Mouse (Mus musculus) cerebellum, adult 11-12 months (tissue): Measurements from ENCODE around the gene Tmc3.

Source experiments
- DNase-seq: peaks from one replicate; pipeline ENCODE4 v3.0.0; 2022

The Tmc3 gene

DNA sequence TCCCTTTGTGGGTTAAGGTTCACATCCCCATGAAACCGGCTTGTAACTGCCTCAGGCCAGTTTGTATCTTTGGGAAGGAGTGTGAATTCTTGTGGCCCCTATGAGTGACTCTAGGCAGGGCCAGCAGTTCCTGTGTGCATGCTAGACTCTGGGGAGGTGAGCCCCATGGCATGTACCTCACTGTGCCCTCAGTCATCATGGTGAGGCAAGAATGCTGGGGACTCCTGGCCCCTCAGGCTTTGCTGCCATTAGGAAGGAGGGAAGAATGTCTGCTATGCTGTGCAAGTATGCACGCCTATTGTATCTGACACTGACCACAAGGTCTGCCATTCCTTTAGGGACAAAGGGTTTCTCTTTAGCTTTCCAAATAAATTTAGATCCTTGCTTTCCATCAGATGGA is 56.4 kb downstream of the Tmc3 start:
- DNase-seq: no peak

DNA sequence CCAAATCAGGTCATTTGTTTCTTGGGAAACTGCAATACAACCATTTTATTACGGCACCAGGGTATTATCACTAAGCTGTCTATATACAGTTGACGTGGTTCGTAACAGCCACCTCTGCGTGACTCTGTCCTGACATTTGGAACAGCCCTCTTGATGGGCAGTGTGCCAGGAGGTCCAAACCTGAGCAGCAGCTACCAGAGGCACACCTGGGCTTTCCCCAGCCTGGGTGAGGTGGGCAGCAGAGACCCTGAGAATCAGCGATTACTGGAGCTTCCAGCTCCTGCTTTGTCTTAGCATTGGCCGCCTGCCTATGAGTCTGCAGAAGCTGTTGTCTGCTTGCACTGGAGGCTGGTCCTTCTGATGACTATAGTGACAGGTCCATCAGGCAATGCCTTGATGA is 58.9 kb downstream of the Tmc3 start:
- DNase-seq: no peak

GRCm38 (mm10) chr7:83644761-83645160 is 60.0 kb downstream of the Tmc3 start:
- DNase-seq: no peak

- no peak for DNase-seq
Measured at GRCm38 (mm10) chr7:83645476-83645875, 60.7 kb downstream of the Tmc3 start.

GRCm38 (mm10) chr7:83648807-83649206 is 64.1 kb downstream of the Tmc3 start:
- no peak for DNase-seq

- DNase-seq: no peak
Measured at GRCm38 (mm10) chr7:83650638-83651037, 65.9 kb downstream of the Tmc3 start.

DNA sequence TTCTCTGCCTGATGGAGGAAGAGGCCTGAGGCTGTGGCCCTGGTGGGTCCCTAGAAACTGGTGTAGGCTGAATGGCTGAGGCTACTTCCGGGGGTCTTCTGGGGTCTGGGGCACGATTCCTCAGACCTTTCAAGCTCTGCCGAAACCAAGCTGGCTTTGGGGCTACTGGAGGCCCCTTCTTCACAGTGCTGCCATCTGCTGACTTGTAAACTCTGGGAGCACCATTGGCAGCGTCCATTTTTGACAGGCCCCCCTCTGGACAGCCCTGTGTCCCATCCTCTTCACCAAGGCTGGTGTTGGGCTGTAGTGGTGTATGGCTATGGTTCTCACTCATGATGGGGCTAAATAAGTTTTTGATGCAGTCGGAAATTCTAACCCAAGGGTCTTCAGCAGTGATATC is 67.8 kb downstream of the Tmc3 start:
- no peak for DNase-seq

DNA sequence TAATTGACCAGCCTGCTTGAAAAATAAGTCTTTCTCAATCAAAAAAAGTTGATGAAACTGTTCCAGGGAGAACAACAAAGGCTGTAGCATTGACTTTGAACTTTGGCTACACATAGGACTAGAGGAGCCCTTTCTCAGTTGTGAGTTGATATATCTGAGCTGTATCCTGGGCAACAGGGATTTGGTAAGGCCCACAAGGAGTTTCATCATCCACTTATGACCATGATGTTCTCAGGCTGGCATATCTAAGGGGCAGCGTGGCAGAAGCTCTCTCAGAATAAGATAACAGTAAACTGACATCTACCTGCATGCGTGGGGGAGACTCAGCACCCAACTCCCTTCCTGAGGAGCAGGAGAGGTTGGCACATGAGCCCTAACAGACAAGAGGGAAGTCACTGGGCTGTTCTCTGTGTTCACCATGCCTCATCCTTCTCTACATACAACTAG is 68.9 kb downstream of the Tmc3 start:
- no peak for DNase-seq

DNA sequence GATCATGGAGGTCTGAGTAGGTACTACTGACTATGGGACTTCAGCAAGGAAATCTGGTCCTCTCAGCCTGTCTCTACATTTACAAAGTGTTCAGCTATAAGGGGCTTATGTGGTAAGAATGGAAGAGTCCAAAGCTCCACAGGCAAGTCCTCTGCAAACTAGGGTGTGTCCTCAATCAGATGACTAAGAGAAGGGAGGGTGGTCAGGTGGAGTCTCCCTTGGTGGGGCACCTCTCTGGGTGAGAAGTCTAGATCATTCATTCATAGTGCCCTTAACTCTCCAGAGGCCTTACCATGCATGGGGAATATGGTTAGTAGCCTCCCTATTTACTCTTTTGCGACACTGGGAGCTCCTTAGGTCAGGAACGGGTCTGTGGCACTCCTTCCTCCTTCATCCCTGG is 69.5 kb downstream of the Tmc3 start:
- no peak for DNase-seq

DNA sequence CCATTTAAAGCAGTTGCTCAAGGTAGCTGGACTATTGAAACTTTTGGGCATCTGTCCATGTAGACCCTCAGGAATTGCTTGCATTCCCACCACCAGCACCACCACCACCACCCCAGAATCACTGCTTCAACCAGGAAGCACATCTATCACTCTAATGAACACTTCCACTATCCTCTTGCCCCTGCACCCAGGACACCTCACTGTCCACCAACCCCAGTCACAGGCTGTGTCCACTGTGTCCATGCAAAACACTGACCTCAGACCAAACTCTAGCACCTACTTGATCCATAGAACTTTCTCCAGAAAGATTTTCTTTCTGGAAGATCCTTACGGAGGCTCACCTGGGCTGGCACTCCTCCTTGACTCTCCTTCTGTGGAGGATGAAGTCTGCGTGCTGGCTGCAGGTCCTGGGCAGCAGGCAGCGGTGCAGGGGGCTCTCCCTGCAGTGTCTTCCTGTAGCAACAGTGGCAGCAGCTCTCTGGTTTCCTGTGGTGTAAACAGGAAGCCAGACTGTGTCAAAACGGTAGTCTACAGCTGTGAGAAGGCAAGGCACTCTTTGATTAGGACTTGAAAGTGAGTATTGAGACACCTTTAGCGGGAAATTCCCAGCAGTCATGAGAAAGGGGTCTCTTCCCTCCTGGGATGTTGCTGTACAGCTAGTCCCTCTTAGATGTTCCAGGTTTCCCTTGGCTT is 70.4 kb downstream of the Tmc3 start:
- no peak for DNase-seq

- DNase-seq: no peak
Measured at GRCm38 (mm10) chr7:83658716-83659115, 74.0 kb downstream of the Tmc3 start.

- DNase-seq: peak; percentile 83
Measured at GRCm38 (mm10) chr7:83659159-83660065, 74.7 kb downstream of the Tmc3 start.

GRCm38 (mm10) chr7:83660273-83660691 is 75.6 kb downstream of the Tmc3 start:
- DNase-seq: no peak

- DNase-seq: no peak
Measured at GRCm38 (mm10) chr7:83661031-83661430, 76.3 kb downstream of the Tmc3 start.

GRCm38 (mm10) chr7:83661763-83662162 is 77.0 kb downstream of the Tmc3 start:
- DNase-seq: no peak

GRCm38 (mm10) chr7:83662711-83663375 is 78.1 kb downstream of the Tmc3 start:
- DNase-seq: peak; percentile 61

- no peak for DNase-seq
Measured at GRCm38 (mm10) chr7:83666087-83666595, 81.4 kb downstream of the Tmc3 start.

DNA sequence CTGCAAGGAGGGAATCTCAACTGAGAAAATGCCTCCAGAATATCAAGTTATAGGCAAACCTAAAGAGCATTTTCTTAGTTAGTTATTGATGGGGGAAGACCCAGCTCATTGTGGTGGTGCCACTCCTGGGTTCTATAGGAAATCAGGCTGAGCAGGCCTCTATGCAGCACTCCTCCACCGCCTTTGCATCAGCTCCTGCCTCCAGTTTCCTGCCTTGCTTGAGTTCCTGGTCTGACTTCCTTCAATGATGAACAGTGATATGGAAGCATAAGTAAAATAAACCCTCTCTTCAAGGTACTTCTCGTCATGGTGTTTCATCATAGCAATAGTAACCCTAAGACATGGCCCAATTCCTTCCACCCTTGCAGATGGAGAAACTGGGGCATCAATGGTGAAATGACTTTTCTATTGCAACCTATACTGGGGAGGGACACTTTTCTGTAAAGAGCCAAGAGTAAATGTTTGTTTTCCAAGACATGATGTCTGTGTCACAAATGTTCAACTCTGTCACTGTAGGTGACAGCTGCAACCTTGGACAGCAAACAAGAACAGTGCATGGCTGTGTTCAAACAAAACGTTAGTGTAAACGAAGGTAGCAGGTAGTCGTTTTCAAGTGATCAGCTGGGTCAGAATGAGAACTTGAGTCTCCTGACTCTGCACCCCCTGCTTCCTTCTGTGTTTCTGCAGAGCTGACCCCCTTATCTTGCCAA is 83.4 kb downstream of the Tmc3 start:
- no peak for DNase-seq

GRCm38 (mm10) chr7:83668724-83669123 is 84.0 kb downstream of the Tmc3 start:
- peak; percentile 55 for DNase-seq

DNA sequence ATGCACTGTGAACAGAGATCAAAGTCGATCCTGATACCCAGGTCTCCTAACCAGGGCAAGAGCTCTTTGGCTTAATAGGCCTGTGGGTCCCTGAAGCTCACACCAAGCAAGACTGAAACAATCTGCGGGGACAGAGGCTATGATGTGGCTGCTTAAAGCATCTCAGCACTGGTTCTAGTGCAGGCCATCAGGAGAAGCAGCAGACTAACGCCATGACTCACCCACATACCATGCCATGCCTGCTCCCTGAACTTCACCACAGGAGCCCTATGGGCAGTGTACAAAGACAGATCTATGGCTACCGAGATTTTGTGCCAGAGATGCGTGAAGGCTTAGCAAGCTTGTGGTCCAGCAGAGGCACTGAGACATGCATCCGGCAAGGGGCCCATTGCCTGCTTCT is 86.8 kb downstream of the Tmc3 start:
- DNase-seq: no peak
